ENCODE assay signal across 9 mouse cellular contexts in the genomic region with DNA sequence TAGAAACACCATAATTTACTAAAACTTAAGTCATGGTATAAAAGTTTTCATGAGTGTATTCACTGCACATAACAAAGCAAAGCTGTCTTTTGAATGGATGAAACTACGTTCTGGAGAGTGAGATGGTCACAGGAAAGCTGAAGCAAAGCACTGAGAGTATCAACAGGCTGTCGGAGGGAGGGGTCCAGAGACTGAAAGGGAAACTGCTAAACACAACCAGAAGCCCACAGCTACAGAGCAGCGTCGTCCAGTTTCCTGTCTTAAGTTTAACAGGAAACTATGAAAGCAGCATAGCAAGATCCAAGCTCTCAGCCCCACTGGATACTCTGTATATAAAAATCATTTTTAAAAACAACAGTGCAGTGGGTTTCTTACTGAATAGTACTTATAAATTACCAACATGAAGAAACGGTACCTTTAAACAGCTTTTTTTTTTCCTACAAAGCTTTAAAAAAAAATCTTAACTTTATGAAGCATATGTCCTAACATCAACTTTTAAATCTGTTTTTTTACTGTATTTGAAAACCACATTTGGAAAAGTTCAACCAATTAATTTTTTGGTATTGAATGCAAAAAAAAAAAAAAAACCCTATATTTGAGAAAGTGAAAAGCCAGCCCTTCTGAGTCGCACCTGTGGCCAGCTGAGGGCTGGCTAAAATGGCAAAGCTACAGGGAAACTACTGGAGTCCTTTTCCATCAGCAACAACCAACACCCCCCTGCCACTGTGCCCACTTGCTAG.
A peak's percentile ranks its signal among the peaks of the same experiment; 100 is the strongest.
DNase-seq lines count a peak whose midpoint lies in the region; ATAC-seq and TF ChIP-seq lines count a peak whose summit lies in the region.
"Had no signal": no experiment of that assay in that cellular context is flagged by ENCODE, and none has a peak within 500 bp of the region (broad histone marks: within the 10 kb centered on the region; RNA-seq: fewer than 3 reads in every experiment).

No protein-coding gene starts in this region.

- H3K27ac ChIP-seq in heart, embryonic 15.5 days = peak overlapping the region; percentile 34
- H3K27ac ChIP-seq in liver, embryonic 14.5 days = no peak overlapping the region
- no peak overlapping the region for H3K27ac ChIP-seq in stomach, postnatal 0 days (replicated peaks)
- H3K27ac ChIP-seq: hindbrain, embryonic 13.5 days had no signal

- TF ChIP-seq CTCF in liver, embryonic 14.5 days (IDR thresholded peaks at IDR 0.05; ENCODE audit: low read depth) = no peak
- TF ChIP-seq CTCF in stomach, postnatal 0 days (IDR thresholded peaks at IDR 0.05; ENCODE audit: low read depth) = no peak

- no peak for ATAC-seq in heart, embryonic 15.5 days (replicated peaks; ENCODE audit: insufficient number of reproducible peaks, insufficient read depth, low FRiP score, low read depth)
- ATAC-seq in liver, embryonic 14.5 days (ENCODE audit: insufficient read depth) = 0 out of 2 replicates have a peak, but pooled peaks have one; percentile 37
- no peak for ATAC-seq in stomach, postnatal 0 days (ENCODE audit: low FRiP score, low TSS enrichment)

- H3K4me3 ChIP-seq in heart, embryonic 15.5 days = no peak overlapping the region
- no peak overlapping the region for H3K4me3 ChIP-seq in liver, embryonic 14.5 days (ENCODE audit: insufficient read depth in 1 of 2, low read depth in 2 of 2, low read length in 2 of 2)
- H3K4me3 ChIP-seq in stomach, postnatal 0 days (ENCODE audit: low read depth, low read length) = no peak overlapping the region
- H3K4me3 ChIP-seq: hindbrain, embryonic 13.5 days had no signal

- peaks cover 3% of the 10 kb centered on the region; the same call in 1 of the 2 replicates for H3K4me1 ChIP-seq in heart, embryonic 15.5 days (replicated peaks)
- H3K4me1 ChIP-seq in liver, embryonic 14.5 days (replicated peaks; ENCODE audit: control insufficient read depth in 2 of 2, insufficient read depth in 2 of 2, low read length in 1 of 2) = peaks cover 0 to 5% of the 10 kb centered on the region in 2 experiments; a peak in 1 of 4 replicates
- no peaks in the 10 kb centered on the region; the same call in 1 of the 2 replicates for H3K4me1 ChIP-seq in stomach, postnatal 0 days (replicated peaks; ENCODE audit: control insufficient read depth, insufficient read depth)
- H3K4me1 ChIP-seq: hindbrain, embryonic 13.5 days had no signal

- 43% methylated on average over 6 of the region's 6 CpGs for whole genome bisulfite sequencing in heart, embryonic 15.5 days
- 22% methylated on average over 6 of the region's 6 CpGs for WGBS in liver, embryonic 14.5 days (ENCODE audit: insufficient replicate concordance)
- 43% methylated on average over 6 of the region's 6 CpGs for WGBS in stomach, postnatal 0 days

- H3K4me2 ChIP-seq in heart, embryonic 15.5 days = 0 out of 2 replicates have a peak overlapping the region, but pooled peaks have one; percentile 4
- H3K4me2 ChIP-seq in liver, embryonic 14.5 days (ENCODE audit: low read depth) = no peak overlapping the region
- 0 out of 2 replicates have a peak overlapping the region, but pooled peaks have one; percentile 29 for H3K4me2 ChIP-seq in stomach, postnatal 0 days (replicated peaks; ENCODE audit: low read depth)
- H3K4me2 ChIP-seq: hindbrain, embryonic 13.5 days had no signal

- no peak for TF ChIP-seq EP300 in liver, embryonic 14.5 days (IDR thresholded peaks at IDR 0.05; ENCODE audit: low read depth)
- TF ChIP-seq EP300 in stomach, postnatal 0 days (optimal IDR thresholded peaks at IDR 0.05) = no peak

- no peaks in the 10 kb centered on the region for H3K36me3 ChIP-seq in heart, embryonic 15.5 days
- H3K36me3 ChIP-seq in liver, embryonic 14.5 days (replicated peaks; ENCODE audit: control insufficient read depth, insufficient read depth, low read depth) = no peaks in the 10 kb centered on the region
- peaks cover 3% of the 10 kb centered on the region; the same call in 1 of the 2 replicates for H3K36me3 ChIP-seq in stomach, postnatal 0 days (ENCODE audit: control insufficient read depth, insufficient read depth, low read length)
- H3K36me3 ChIP-seq: hindbrain, embryonic 13.5 days had no signal

- no peak for DNase-seq in heart, adult 11 months
- peak; percentile 72 for DNase-seq in T-cell, adult 2 months (ENCODE audit: low spot score)
- no peak for DNase-seq in liver, embryonic 14.5 days (ENCODE audit: low read depth in 3 of 3, low spot score in 3 of 3)
- no peak for DNase-seq in stomach, postnatal 0 days (ENCODE audit: low spot score)
- DNase-seq in urinary bladder, postnatal 36 days (ENCODE audit: low spot score in 2 of 2) = no peak
- no peak for DNase-seq in left cerebral cortex, postnatal 25 days (ENCODE audit: low spot score in 2 of 2)
- DNase-seq in gastrocnemius, postnatal 10 days = no peak

- no peak overlapping the region for H3K9ac ChIP-seq in heart, embryonic 15.5 days
- H3K9ac ChIP-seq in liver, embryonic 14.5 days (replicated peaks) = no peak overlapping the region
- H3K9ac ChIP-seq in stomach, postnatal 0 days (ENCODE audit: low read length) = no peak overlapping the region
- H3K9ac ChIP-seq: hindbrain, embryonic 13.5 days had no signal

- intact Hi-C loops in left cerebral cortex, postnatal 25 days (cut with DNase I) = no loop called here

- no peaks in the 10 kb centered on the region for H3K27me3 ChIP-seq in heart, embryonic 15.5 days
- no peaks in the 10 kb centered on the region for H3K27me3 ChIP-seq in liver, embryonic 14.5 days (ENCODE audit: control insufficient read depth, insufficient read depth, low read length)
- no peaks in the 10 kb centered on the region for H3K27me3 ChIP-seq in stomach, postnatal 0 days (ENCODE audit: control insufficient read depth, insufficient read depth, low read length)
- H3K27me3 ChIP-seq: hindbrain, embryonic 13.5 days had no signal

- H3K9me3 ChIP-seq in heart, embryonic 15.5 days (replicated peaks) = no peaks in the 10 kb centered on the region
- no peaks in the 10 kb centered on the region for H3K9me3 ChIP-seq in liver, embryonic 14.5 days (ENCODE audit: control insufficient read depth, low read length)
- no peaks in the 10 kb centered on the region for H3K9me3 ChIP-seq in stomach, postnatal 0 days (ENCODE audit: control insufficient read depth, low read length)
- H3K9me3 ChIP-seq: hindbrain, embryonic 13.5 days had no signal
